Mouse (Mus musculus) C2C12 (cell line): ENCODE data around the gene Prox2.

Experiments
- CTCF ChIP-seq: IDR thresholded peaks from one replicate; pipeline ENCODE4 v1.5.1; 2011; ENCODE audit not compliant: control insufficient read depth, insufficient read depth, insufficient read length
- FOSL1 ChIP-seq: IDR thresholded peaks from one replicate; pipeline ENCODE4 v1.8.0; 2011; ENCODE audit warnings: mild to moderate bottlenecking, low read length; ENCODE audit not compliant: poor library complexity, insufficient read depth, severe bottlenecking
- MAX ChIP-seq: IDR thresholded peaks from one replicate; pipeline ENCODE4 v1.6.1; 2011; ENCODE audit warnings: mild to moderate bottlenecking, control low read depth
- MYOD1 ChIP-seq: IDR thresholded peaks from one replicate; pipeline ENCODE4 v1.6.1; 2011; ENCODE audit warnings: low read depth; ENCODE audit not compliant: control insufficient read depth, insufficient read length
- MYOG ChIP-seq: IDR thresholded peaks from one replicate; pipeline ENCODE4 v1.6.1; 2011; ENCODE audit not compliant: control insufficient read depth, insufficient read length; ENCODE audit errors: extremely low read depth
- USF1 ChIP-seq: IDR thresholded peaks from one replicate; pipeline ENCODE4 v1.6.1; 2011; ENCODE audit warnings: low read depth, mild to moderate bottlenecking, control low read depth, moderate library complexity

- no peak for TF ChIP-seq CTCF
- TF ChIP-seq USF1: no peak
- no peak for TF ChIP-seq MAX
- no peak for TF ChIP-seq MYOD1
- TF ChIP-seq MYOG: no peak
- TF ChIP-seq FOSL1: no peak
Observed at GRCm38 (mm10) chr12:85129426-85129978, 18.9 kb upstream of the Prox2 start.
